Mouse (Mus musculus) layer of hippocampus, postnatal 36 days (tissue): ENCODE data around the gene Fgfr1op2. TPM values are rescaled to one million over a fixed set of nuclear protein-coding genes. Genes with fewer than 3 reads are reported as not detected.

Experiments
- DNase-seq, 2 experiments: peaks; one replicate each; pipeline ENCODE4 v3.0.0; 2022
- total RNA-seq, 2 experiments: library from RNA; stranded (reverse); gene quantifications; 2 replicates each; pipeline ENCODE4 v1.2.3; 2021

Fgfr1op2 gene
- total RNA-seq, 2 experiments from 2014 or later, result 109 to 114 TPM

DNA sequence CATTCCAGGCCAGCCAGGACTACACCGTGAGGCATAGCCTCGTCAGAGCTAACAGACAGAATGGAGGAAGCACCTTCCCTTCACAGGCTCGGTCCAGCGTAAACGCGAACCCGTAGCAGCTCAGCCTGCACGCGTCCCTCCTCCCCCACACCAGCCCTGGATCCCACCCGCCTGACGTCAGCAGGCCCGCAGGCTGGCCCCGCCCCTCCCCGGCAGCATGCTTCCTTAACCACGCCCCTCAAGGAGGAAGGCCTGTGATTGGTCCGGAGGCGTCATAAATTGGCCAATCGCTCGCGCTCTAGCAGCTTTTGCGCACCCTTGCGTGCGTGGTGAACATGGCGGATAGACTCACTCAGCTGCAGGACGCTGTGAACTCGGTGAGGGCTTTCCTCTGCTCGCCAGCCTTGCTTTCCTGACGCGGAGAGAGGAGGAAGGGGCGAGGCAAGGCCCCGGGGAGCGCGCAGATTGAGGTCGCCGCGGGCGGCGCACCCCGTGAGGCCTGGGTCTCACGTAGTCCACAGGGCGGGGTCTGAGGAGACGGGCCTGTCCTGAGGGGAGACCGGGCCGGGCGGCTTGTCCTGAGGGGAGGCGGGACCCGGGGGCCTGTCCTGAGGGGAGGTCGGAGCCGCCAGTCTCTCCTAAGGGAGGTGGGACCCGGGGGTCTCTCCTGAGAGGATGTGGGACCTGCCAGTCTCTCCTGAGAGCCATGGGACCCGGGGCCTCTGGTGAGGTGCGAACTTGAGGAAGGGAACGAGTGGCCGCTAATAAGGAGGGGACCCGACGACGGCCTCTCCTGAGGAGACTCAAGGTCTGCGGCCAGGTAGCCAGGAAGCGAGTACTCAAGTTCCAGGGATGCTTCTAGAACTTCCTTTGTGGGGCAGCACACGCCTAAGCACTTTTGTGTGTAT lies 65.5 kb downstream of the Fgfr1op2 start, which contains the start of the genes Med21 and Tm7sf3:
Gene Med21 (plus strand): TSS at position 272 of the 908 bp plus-strand sequence.
Gene Tm7sf3 (minus strand): TSS at position 549 of the 908 bp plus-strand sequence.
- peak; percentile 97 to 98 for DNase-seq

DNA sequence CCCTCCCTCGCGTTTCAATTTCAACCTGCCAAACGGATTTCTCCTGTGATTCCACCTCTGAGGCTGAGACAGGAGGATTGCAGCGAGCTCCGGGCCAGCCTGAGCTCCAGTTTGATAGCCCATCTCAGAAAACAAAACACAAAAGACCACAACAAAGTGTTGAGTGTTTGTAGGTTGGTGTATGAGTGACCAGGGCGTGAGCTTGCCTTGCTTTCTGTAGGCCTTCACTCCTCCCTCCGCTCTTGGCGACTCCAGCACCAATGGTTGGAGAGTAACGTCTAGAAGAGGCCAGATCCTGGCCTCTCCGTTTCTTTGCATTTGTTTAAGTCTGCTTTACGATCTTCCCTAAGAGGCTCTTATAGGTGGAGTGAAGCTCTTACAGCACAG lies 66.2 kb downstream of the Fgfr1op2 start:
- no peak for DNase-seq

Other genes with a start within 250 kb of the Fgfr1op2 start
- gene Itpr2, start 75.0 kb upstream of the Fgfr1op2 start, total RNA-seq, result 10 to 100 TPM; 15.7 to 21.3 TPM
- 10 to 100 TPM; 41.1 to 51.9 TPM for gene Ints13, start 632 bp downstream of the Fgfr1op2 start, total RNA-seq
- gene Med21, start 65.3 kb downstream of the Fgfr1op2 start, total RNA-seq, result 10 to 100 TPM; 47.3 to 49.8 TPM
- 10 to 100 TPM; 41.3 to 42.0 TPM for gene Tm7sf3, start 65.6 kb downstream of the Fgfr1op2 start, total RNA-seq
- gene Stk38l, start 147.8 kb downstream of the Fgfr1op2 start, total RNA-seq, result 10 to 100 TPM; 21.3 to 23.3 TPM
- 10 to 100 TPM in 1 of 2 experiments, 1 to 10 TPM in 1; 7.6 to 11.1 TPM for gene Arntl2, start 218.9 kb downstream of the Fgfr1op2 start, total RNA-seq